ENCODE assay signal across 9 mouse cellular contexts in the genomic region with DNA sequence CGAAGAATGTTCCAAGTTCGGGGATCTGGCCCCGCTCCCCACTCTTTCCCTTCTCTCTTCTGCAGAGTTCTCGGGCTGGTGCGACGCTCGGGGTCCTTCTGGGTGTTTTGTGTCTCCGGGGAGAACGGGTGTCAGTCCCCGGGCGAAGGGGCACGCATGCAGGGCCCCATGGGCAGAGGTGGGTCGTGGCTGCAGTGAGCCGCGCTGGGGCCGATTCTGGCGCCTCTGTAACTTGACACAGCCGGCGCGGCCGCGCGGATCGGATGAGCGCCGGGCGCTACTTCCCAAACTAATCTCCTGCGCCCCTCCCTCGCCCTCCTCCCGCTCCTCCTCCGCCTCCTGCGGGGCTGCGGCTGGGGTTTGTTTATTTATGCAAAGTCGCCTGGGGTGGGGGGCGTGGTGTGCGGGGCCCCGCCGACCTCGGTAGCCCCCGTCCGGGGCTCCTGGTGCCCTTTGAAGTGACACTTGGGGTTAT. TPM values are rescaled to one million over a fixed set of nuclear protein-coding genes. Genes with fewer than 3 reads are reported as not detected.
A peak's percentile ranks its signal among the peaks of the same experiment; 100 is the strongest.
DNase-seq lines count a peak whose midpoint lies in the region; ATAC-seq and TF ChIP-seq lines count a peak whose summit lies in the region.
"Had no signal": no experiment of that assay in that cellular context is flagged by ENCODE, and none has a peak within 500 bp of the region (broad histone marks: within the 10 kb centered on the region; RNA-seq: fewer than 3 reads in every experiment).

Gene Col13a1, minus strand, starts transcription at position 243 of the 475 bp plus-strand sequence.

- H3K27me3 ChIP-seq in lung, embryonic 15.5 days: peaks cover 54% of the 10 kb centered on the region
- peaks cover 86% of the 10 kb centered on the region for H3K27me3 ChIP-seq in forebrain, embryonic 10.5 days (ENCODE audit: poor library complexity, severe bottlenecking)
- peaks cover 45% of the 10 kb centered on the region for H3K27me3 ChIP-seq in hindbrain, postnatal 0 days (ENCODE audit: insufficient read depth, low read length)

- no peaks in the 10 kb centered on the region for H3K36me3 ChIP-seq in lung, embryonic 15.5 days
- no peaks in the 10 kb centered on the region for H3K36me3 ChIP-seq in forebrain, embryonic 10.5 days (replicated peaks)
- H3K36me3 ChIP-seq in hindbrain, postnatal 0 days (ENCODE audit: insufficient read depth, low read length): no peaks in the 10 kb centered on the region

- H3K4me1 ChIP-seq in lung, embryonic 15.5 days: peaks cover 41% of the 10 kb centered on the region
- peaks cover 43% of the 10 kb centered on the region for H3K4me1 ChIP-seq in forebrain, embryonic 10.5 days
- peaks cover 12% of the 10 kb centered on the region for H3K4me1 ChIP-seq in hindbrain, postnatal 0 days (ENCODE audit: insufficient read depth, low read length)

- TF ChIP-seq CTCF in hindbrain, postnatal 0 days (IDR thresholded peaks at IDR 0.05; ENCODE audit: low read depth): no peak

- peak within 1 kb of the TSS; percentile 61 for H3K4me3 ChIP-seq in lung, embryonic 15.5 days
- peak within 1 kb of the TSS; percentile 60 for H3K4me3 ChIP-seq in forebrain, embryonic 10.5 days
- peak within 1 kb of the TSS; percentile 40 for H3K4me3 ChIP-seq in hindbrain, postnatal 0 days (ENCODE audit: low read length)

- H3K9me3 ChIP-seq in lung, embryonic 15.5 days: no peaks in the 10 kb centered on the region
- H3K9me3 ChIP-seq in forebrain, embryonic 10.5 days: peaks cover 4% of the 10 kb centered on the region; the same call in 1 of the 2 replicates
- no peaks in the 10 kb centered on the region for H3K9me3 ChIP-seq in hindbrain, postnatal 0 days (ENCODE audit: low read length)

- peak within 1 kb of the TSS; percentile 77 for H3K4me2 ChIP-seq in lung, embryonic 15.5 days
- peak within 1 kb of the TSS; percentile 67 for H3K4me2 ChIP-seq in hindbrain, postnatal 0 days (ENCODE audit: low read depth, low read length)

- no peak for DNase-seq in lung, adult 18-20 months
- peak; percentile 58 for DNase-seq in forebrain, embryonic 10.5 days (ENCODE audit: extremely low spot score, low spot score)
- no peak for DNase-seq in hindbrain, postnatal 0 days (ENCODE audit: low spot score)
- peak; percentile 61 for DNase-seq in lung, postnatal 10 days
- peak; percentile 48 for DNase-seq in yolk sac, embryonic 10.5 days (ENCODE audit: low spot score)
- DNase-seq in urinary bladder, postnatal 36 days (ENCODE audit: low spot score in 2 of 2): no peak
- DNase-seq in cerebellum, adult 11-12 months: no peak

- peak within 1 kb of the TSS; percentile 58 for H3K9ac ChIP-seq in lung, embryonic 15.5 days
- H3K9ac ChIP-seq in hindbrain, postnatal 0 days (replicated peaks; ENCODE audit: low read length): 0 out of 2 replicates have a peak within 1 kb of the TSS, but pooled peaks have one; percentile 38

- ATAC-seq in lung, embryonic 15.5 days (ENCODE audit: borderline replicate concordance, extremely low read depth, low FRiP score, low TSS enrichment): peak; percentile 21; the same call in 1 of the 2 replicates
- no peak for ATAC-seq in hindbrain, postnatal 0 days

- peak within 1 kb of the TSS; percentile 77 for H3K27ac ChIP-seq in lung, embryonic 15.5 days
- peak within 1 kb of the TSS; percentile 74 for H3K27ac ChIP-seq in forebrain, embryonic 10.5 days
- no peak within 1 kb of the TSS for H3K27ac ChIP-seq in hindbrain, postnatal 0 days
- H3K27ac ChIP-seq: macrophage had no signal

- WGBS in lung, embryonic 15.5 days: under 1% methylated on average over 40 of the region's 41 CpGs
- WGBS in forebrain, embryonic 10.5 days: under 1% methylated on average over 40 of the region's 41 CpGs
- under 1% methylated on average over 40 of the region's 41 CpGs for WGBS in hindbrain, postnatal 0 days

RNA-seq across cellular contexts. Expression of gene Col13a1, which starts in this region (rescaled TPM):
- 32.3 and 32.6 TPM in 2 replicates for polyA plus RNA-seq in lung, embryonic 15.5 days (2015; fragmentation: Nextera tagmentation; extraction: Ambion mirVana)
- 3.2 and 3.4 TPM in 2 replicates for polyA plus RNA-seq in forebrain, embryonic 10.5 days (2016; fragmentation: Nextera tagmentation; extraction: Ambion mirVana)
- total RNA-seq in hindbrain, postnatal 0 days (2014; rRNA removed): 2.5 and 4.2 TPM in 2 replicates
- 1.6 and 1.7 TPM in 2 replicates for polyA plus RNA-seq in hindbrain, postnatal 0 days (2015; fragmentation: Nextera tagmentation; extraction: Ambion mirVana)
- polyA plus RNA-seq: macrophage had no signal

Comparison
In these comparisons a context has a peak if more than half of its experiments do, and no peak if none do; other contexts are left out.
1. DNase-seq: peak in forebrain, embryonic 10.5 days (single experiment), lung, postnatal 10 days (single experiment) and yolk sac, embryonic 10.5 days (single experiment); none in lung, adult 18-20 months (0 of 2), hindbrain, postnatal 0 days (single experiment), urinary bladder, postnatal 36 days (0 of 2) and cerebellum, adult 11-12 months (single experiment).
2. Peak in every context shown above with its lines, with median percentiles within 50 percentile points of each other: H3K4me3 ChIP-seq.